ENCODE assay signal across 20 mouse cellular contexts in the genomic region with DNA sequence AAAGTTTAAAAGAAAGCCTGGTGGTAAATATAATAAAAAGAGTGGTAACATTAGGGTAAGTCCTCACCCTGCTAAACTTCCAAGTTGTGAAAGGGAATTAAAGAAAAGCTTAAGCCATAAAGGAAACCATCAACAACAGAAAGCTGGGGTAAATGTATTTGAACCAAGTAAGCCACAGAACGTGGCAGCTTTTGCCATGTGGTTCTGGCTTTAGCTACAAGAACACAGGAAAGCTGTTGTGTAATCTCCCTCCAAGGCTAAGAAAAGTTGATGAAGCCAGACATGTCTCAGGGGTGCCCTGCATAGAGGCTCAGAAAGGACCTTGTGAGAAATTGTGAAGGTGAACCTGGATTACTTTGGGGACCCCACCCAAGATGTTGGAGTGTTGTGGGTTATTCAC. TPM values are rescaled to one million over a fixed set of nuclear protein-coding genes. Genes with fewer than 3 reads are reported as not detected.
DNase-seq lines count a peak whose midpoint lies in the region; ATAC-seq lines count a peak whose summit lies in the region.
"Had no signal": no experiment of that assay in that cellular context is flagged by ENCODE, and none has a peak within 500 bp of the region (broad histone marks: within the 10 kb centered on the region; RNA-seq: fewer than 3 reads in every experiment).

No protein-coding gene starts in this region.

- no peak for ATAC-seq in megakaryocyte progenitor cell, adult 5-6 weeks (replicated peaks; ENCODE audit: poor library complexity)
- ATAC-seq: forebrain, embryonic 13.5 days; forebrain, embryonic 16.5 days; Patski had no signal

- DNase-seq in adrenal gland, postnatal 10 days: peak; percentile 18
- DNase-seq in adrenal gland, postnatal 25 days: no peak
- DNase-seq in 3134 (ENCODE audit: extremely low read depth, insufficient read length, low spot score) (peak; percentile 46), NIH3T3 (ENCODE audit: low read depth) (peak; percentile 22)
- DNase-seq in urinary bladder, postnatal 14 days (ENCODE audit: low spot score): no peak
- DNase-seq: adrenal gland, adult 2 months; cerebellum, adult 11-12 months; cerebellum, adult 8-10 months; cerebellum, postnatal 10 days; cerebellum, postnatal 36 days; embryo, embryonic 11 days; gastrocnemius, adult 2 months; gastrocnemius, postnatal 14 days; heart, adult 18-20 months; kidney, adult 11 months; kidney, adult 8-10 months had no signal

RNA-seq across cellular contexts. Expression of a gene that starts 16.5 kb away (rescaled TPM):
- 10 to 100 TPM; 11.1 to 13.0 TPM for total RNA-seq in adrenal gland, postnatal 10 days (2021)
- 13.6 and 15.0 TPM in 2 replicates for total RNA-seq in adrenal gland, postnatal 25 days (2021)
- 2.2 TPM in 2 replicates for total RNA-seq in megakaryocyte progenitor cell, adult 5-6 weeks (2015)
- total RNA-seq in megakaryocyte progenitor cell, adult 5-6 weeks (2017): 1.5 and 2.0 TPM in 2 replicates

Comparison
In these comparisons a context has a peak if more than half of its experiments do, and no peak if none do; other contexts are left out.
1. DNase-seq: peak in adrenal gland, postnatal 10 days (single experiment), 3134 (single experiment) and NIH3T3 (single experiment); none in adrenal gland, postnatal 25 days (single experiment) and urinary bladder, postnatal 14 days (single experiment).